Mouse (Mus musculus): Measurements from ENCODE around the gene Olfr1307. TPM values are rescaled to one million over a fixed set of nuclear protein-coding genes. Genes with fewer than 3 reads are reported as not detected.

Olfr1307 gene
- 0.01 TPM in 1 of 2 replicates, not detected in the other for polyA plus RNA-seq (2015; fragmentation: Nextera tagmentation; extraction: Ambion mirVana)

DNA sequence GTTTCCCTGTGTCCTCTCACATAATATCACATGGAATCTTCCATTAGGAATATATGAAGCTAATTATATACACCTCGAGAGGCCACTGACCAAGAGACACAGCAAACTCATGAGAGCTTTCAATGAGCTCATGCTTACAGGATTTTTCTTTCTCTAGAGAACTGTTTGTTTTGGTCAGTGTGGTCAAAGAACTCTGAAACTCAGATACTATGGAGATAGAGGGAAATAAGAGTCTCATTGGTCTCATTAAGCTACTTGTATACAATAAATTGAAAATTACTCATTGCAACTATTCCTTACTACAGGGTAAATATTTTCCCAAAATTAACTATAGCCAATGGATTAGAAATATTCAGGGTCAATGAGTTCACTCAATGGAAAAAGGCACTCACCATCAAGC, at the start of gene Olfr1307:
Gene Olfr1307 (minus strand): TSS at position 101 of the 400 bp plus-strand sequence.

DNA sequence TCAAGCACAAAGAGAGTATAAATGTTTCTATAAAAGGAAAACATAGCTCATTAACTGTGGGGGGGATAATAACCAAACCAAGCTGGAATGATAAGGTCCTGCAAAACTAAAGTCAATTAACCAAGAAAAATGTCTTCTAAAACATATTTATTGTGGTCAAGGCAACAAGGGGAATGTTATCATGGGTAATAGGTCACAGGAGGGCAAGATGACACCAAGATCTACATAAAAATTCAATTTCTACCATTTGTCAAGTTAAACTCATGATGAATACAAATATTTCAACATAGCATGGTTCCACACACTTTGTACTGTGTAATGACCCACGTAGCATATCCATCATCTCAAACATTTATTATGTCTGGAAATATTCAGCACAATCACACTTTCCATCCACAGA, 40.9 kb upstream of the Olfr1307 start, which contains the start of gene Olfr1309:
Gene Olfr1309 (minus strand): TSS at position 101 of the 400 bp plus-strand sequence.

DNA sequence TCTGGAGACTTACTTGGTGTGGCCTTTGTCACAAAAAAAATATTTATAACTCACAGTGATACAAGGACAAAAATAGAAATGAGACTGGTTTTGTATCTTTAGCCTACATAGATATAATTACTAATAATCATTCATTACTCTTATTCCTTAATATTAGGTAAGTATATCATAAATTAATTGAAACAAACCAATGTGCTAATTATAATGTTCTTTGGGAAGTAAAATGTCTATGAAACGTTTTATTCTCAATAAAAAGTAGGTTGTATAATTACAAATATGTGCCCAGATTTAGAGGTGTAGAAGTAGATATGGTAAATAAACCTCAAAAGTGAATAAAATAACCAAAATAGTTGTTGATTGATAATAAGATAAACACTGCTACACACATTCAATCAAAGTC, 15.6 kb upstream of the Olfr1307 start, which contains the start of gene Olfr1308:
Gene Olfr1308 (minus strand): TSS at position 101 of the 400 bp plus-strand sequence.

DNA sequence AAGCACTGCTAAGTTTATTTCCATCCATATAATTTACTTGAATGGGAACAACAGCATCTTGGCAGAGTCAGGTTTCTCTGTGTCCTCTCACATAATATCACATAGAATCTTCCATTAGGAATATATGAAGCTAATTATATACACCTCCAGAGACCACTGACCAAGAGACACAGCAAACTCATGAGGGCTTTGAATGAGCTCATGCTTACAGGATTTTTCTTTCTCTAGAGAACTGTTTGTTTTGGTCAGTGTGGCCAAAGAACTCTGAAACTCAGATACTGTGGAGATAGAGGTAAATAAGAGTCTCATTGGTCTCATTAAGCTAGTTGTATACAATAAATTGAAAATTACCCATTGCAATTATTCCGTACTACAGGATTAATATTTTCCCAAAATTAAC, 33.1 kb downstream of the Olfr1307 start, which contains the start of gene Olfr1306:
Gene Olfr1306 (minus strand): TSS at position 101 of the 400 bp plus-strand sequence.

Other genes with a start within 250 kb of the Olfr1307 start
- not detected in 2 replicates for gene Olfr1301, start 198.4 kb downstream of the Olfr1307 start, polyA plus RNA-seq (2015; fragmentation: Nextera tagmentation; extraction: Ambion mirVana)
- not detected in 2 replicates for gene Olfr1302, start 172.0 kb downstream of the Olfr1307 start, polyA plus RNA-seq (2015; fragmentation: Nextera tagmentation; extraction: Ambion mirVana)
- not detected in 2 replicates for gene Olfr1303, start 129.1 kb downstream of the Olfr1307 start, polyA plus RNA-seq (2015; fragmentation: Nextera tagmentation; extraction: Ambion mirVana)
- gene Olfr1305, start 72.3 kb downstream of the Olfr1307 start, polyA plus RNA-seq (2015; fragmentation: Nextera tagmentation; extraction: Ambion mirVana): not detected in 2 replicates
- not detected in 2 replicates for gene Olfr1306, start 33.2 kb downstream of the Olfr1307 start, polyA plus RNA-seq (2015; fragmentation: Nextera tagmentation; extraction: Ambion mirVana)
- not detected in 2 replicates for gene Olfr1308, start 15.5 kb upstream of the Olfr1307 start, polyA plus RNA-seq (2015; fragmentation: Nextera tagmentation; extraction: Ambion mirVana)
- not detected in 2 replicates for gene Olfr1309, start 40.8 kb upstream of the Olfr1307 start, polyA plus RNA-seq (2015; fragmentation: Nextera tagmentation; extraction: Ambion mirVana)
- gene Olfr1310, start 63.3 kb upstream of the Olfr1307 start, polyA plus RNA-seq (2015; fragmentation: Nextera tagmentation; extraction: Ambion mirVana): not detected in 2 replicates
- gene Olfr1311, start 75.0 kb upstream of the Olfr1307 start, polyA plus RNA-seq (2015; fragmentation: Nextera tagmentation; extraction: Ambion mirVana): not detected in 2 replicates
- not detected in 2 replicates for gene Olfr1312, start 100.8 kb upstream of the Olfr1307 start, polyA plus RNA-seq (2015; fragmentation: Nextera tagmentation; extraction: Ambion mirVana)
- gene Olfr1313, start 128.4 kb upstream of the Olfr1307 start, polyA plus RNA-seq (2015; fragmentation: Nextera tagmentation; extraction: Ambion mirVana): not detected in 2 replicates
- not detected in 2 replicates for gene Olfr1314, start 147.3 kb upstream of the Olfr1307 start, polyA plus RNA-seq (2015; fragmentation: Nextera tagmentation; extraction: Ambion mirVana)
- not detected in 2 replicates for gene Olfr1315-ps1, start 166.0 kb upstream of the Olfr1307 start, polyA plus RNA-seq (2015; fragmentation: Nextera tagmentation; extraction: Ambion mirVana)
- not detected in 2 replicates for gene Olfr1316, start 185.5 kb upstream of the Olfr1307 start, polyA plus RNA-seq (2015; fragmentation: Nextera tagmentation; extraction: Ambion mirVana)
- not detected in 2 replicates for gene Olfr1317, start 190.9 kb upstream of the Olfr1307 start, polyA plus RNA-seq (2015; fragmentation: Nextera tagmentation; extraction: Ambion mirVana)
- gene Olfr1318, start 204.8 kb upstream of the Olfr1307 start, polyA plus RNA-seq (2015; fragmentation: Nextera tagmentation; extraction: Ambion mirVana): not detected in 2 replicates

Data from skeletal muscle tissue, postnatal 0 days (tissue).